Mouse (Mus musculus): Measurements from ENCODE around the gene Shc3. TPM values are rescaled to one million over a fixed set of nuclear protein-coding genes. Genes with fewer than 3 reads are reported as not detected.

Gene Shc3
- total and polyA plus RNA-seq, 3 experiments = 0.15 to 0.40 TPM; not detected in 1

DNA sequence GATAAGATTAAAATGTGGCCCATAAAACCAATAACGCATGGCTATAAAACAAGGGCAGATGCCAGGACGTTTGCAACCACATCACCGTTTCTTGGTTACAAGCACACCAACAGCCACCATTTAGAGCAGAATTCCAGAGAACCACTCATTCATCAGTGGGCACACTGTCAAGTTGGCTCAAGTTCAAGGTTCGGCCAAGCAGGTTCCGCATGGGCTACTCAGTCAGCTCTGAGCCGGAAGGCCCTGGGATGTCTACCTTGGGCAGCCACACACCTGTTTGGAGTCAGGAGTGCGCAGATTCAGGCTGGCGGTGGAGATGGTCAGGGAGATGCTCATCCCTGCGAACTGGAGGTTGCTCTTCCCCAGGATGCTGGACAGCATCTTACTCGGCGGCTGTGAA, 89.4 kb downstream of the Shc3 start:
- no peak for DNase-seq (ENCODE audit: extremely low read depth)
- no peak overlapping the region for H3K9ac ChIP-seq (ENCODE audit: insufficient read depth, low read depth)
- in situ Hi-C loops (cut with MboI; ENCODE audit: low pct_ligation_motif_present, low pct_unique_long_range_greater_than_20kb, low sequenced_read_pairs) (no loop called here), dilution Hi-C loops (cut with MboI; ENCODE audit: extremely low pct_ligation_motif_present, extremely low pct_unique_long_range_greater_than_20kb, low sequenced_read_pairs) (no loop called here)
- H3K4me3 ChIP-seq (replicated peaks in 1 of 3; ENCODE audit: low read depth in 2 of 3, low read length in 2 of 3, poor library complexity in 1 of 3) = no peak overlapping the region
- H3K4me1 ChIP-seq (ENCODE audit: control insufficient read depth in 1 of 2, insufficient read depth in 2 of 2) = no peaks in the 10 kb centered on the region
- TF ChIP-seq MAX (IDR thresholded peaks at IDR 0.05; ENCODE audit: low read length) (no peak), JUN (IDR thresholded peaks at IDR 0.05; ENCODE audit: insufficient read depth, low read depth, low read length) (no peak), ZC3H11A (IDR thresholded peaks at IDR 0.05; ENCODE audit: low read depth, low read length) (no peak), KAT2A (IDR thresholded peaks at IDR 0.05; ENCODE audit: insufficient replicate concordance, low read length) (no peak), MYC (IDR thresholded peaks at IDR 0.05; ENCODE audit: low read depth, low read length) (no peak)
- no peaks in the 10 kb centered on the region for H3K36me3 ChIP-seq (replicated peaks in 1 of 2; ENCODE audit: control insufficient read depth in 1 of 2, insufficient read depth in 1 of 2, low read length in 1 of 2)
- no peak overlapping the region for H3K4me2 ChIP-seq (ENCODE audit: insufficient read depth, low read depth, poor library complexity, severe bottlenecking)
- H3K79me2 ChIP-seq (replicated peaks; ENCODE audit: control insufficient read depth, extremely low read depth, insufficient read depth, poor library complexity, severe bottlenecking) = no peaks in the 10 kb centered on the region
- H3K27ac ChIP-seq (ENCODE audit: insufficient read depth, low read depth) = no peak overlapping the region
- no peaks in the 10 kb centered on the region for H3K9me3 ChIP-seq (replicated peaks; ENCODE audit: low read length)
- H3K27me3 ChIP-seq (replicated peaks) = no peaks in the 10 kb centered on the region

- in situ Hi-C loops (cut with MboI; ENCODE audit: low pct_ligation_motif_present, low pct_unique_long_range_greater_than_20kb, low sequenced_read_pairs) (no loop called here), dilution Hi-C loops (cut with MboI; ENCODE audit: extremely low pct_ligation_motif_present, extremely low pct_unique_long_range_greater_than_20kb, low sequenced_read_pairs) (no loop called here)
- TF ChIP-seq USF1 (IDR thresholded peaks at IDR 0.05; ENCODE audit: low read depth, low read length) (no peak), MAFK (IDR thresholded peaks at IDR 0.05; ENCODE audit: insufficient replicate concordance, low read length) (peak; percentile 74), RCOR1 (conservative IDR thresholded peaks at IDR 0.05; ENCODE audit: low read depth, low read length) (no peak), MEF2A (IDR thresholded peaks at IDR 0.05; ENCODE audit: borderline replicate concordance, low read depth, low read length) (no peak)
- DNase-seq (ENCODE audit: extremely low read depth) = no peak
- no peak overlapping the region for H3K4me3 ChIP-seq (replicated peaks in 1 of 3; ENCODE audit: low read depth in 2 of 3, low read length in 2 of 3, poor library complexity in 1 of 3)
- no peak overlapping the region for H3K27ac ChIP-seq (ENCODE audit: insufficient read depth, low read depth)
- H3K9me3 ChIP-seq (replicated peaks; ENCODE audit: low read length) = no peaks in the 10 kb centered on the region
- H3K9ac ChIP-seq (ENCODE audit: insufficient read depth, low read depth) = no peak overlapping the region
- no peaks in the 10 kb centered on the region for H3K79me2 ChIP-seq (replicated peaks; ENCODE audit: control insufficient read depth, extremely low read depth, insufficient read depth, poor library complexity, severe bottlenecking)
- no peaks in the 10 kb centered on the region for H3K27me3 ChIP-seq (replicated peaks)
- no peak overlapping the region for H3K4me2 ChIP-seq (ENCODE audit: insufficient read depth, low read depth, poor library complexity, severe bottlenecking)
- no peaks in the 10 kb centered on the region for H3K36me3 ChIP-seq (replicated peaks in 1 of 2; ENCODE audit: control insufficient read depth in 1 of 2, insufficient read depth in 1 of 2, low read length in 1 of 2)
- peaks cover 0 to 3% of the 10 kb centered on the region in 2 experiments; a peak in 1 of 4 replicates for H3K4me1 ChIP-seq (ENCODE audit: control insufficient read depth in 1 of 2, insufficient read depth in 2 of 2)
Observed at GRCm38 (mm10) chr13:51476991-51477390, 92.2 kb downstream of the Shc3 start.

- TF ChIP-seq ZNF384 (IDR thresholded peaks at IDR 0.05; ENCODE audit: low read depth, low read length) (0 out of 2 replicates have a peak, but pooled peaks have one; percentile 20), E2F4 (IDR thresholded peaks at IDR 0.05; ENCODE audit: insufficient replicate concordance, low read depth, low read length) (no peak)
- Histone ChIP-seq H3K79me2 (replicated peaks; ENCODE audit: control insufficient read depth, extremely low read depth, insufficient read depth, poor library complexity, severe bottlenecking) (no peaks in the 10 kb centered on the region), H3K9me3 (replicated peaks; ENCODE audit: low read length) (no peaks in the 10 kb centered on the region), H3K4me2 (ENCODE audit: insufficient read depth, low read depth, poor library complexity, severe bottlenecking) (no peak overlapping the region), H3K27me3 (replicated peaks) (no peaks in the 10 kb centered on the region), H3K4me3 (replicated peaks in 1 of 3; ENCODE audit: low read depth in 2 of 3, low read length in 2 of 3, poor library complexity in 1 of 3) (no peak overlapping the region), H3K9ac (ENCODE audit: insufficient read depth, low read depth) (no peak overlapping the region), H3K4me1 (ENCODE audit: control insufficient read depth in 1 of 2, insufficient read depth in 2 of 2) (peaks cover 4 to 6% of the 10 kb centered on the region in 2 experiments; a peak in 2 of 4 replicates), H3K36me3 (replicated peaks in 1 of 2; ENCODE audit: control insufficient read depth in 1 of 2, insufficient read depth in 1 of 2, low read length in 1 of 2) (no peaks in the 10 kb centered on the region), H3K27ac (ENCODE audit: insufficient read depth, low read depth) (no peak overlapping the region)
- dilution Hi-C loops (cut with MboI; ENCODE audit: extremely low pct_ligation_motif_present, extremely low pct_unique_long_range_greater_than_20kb, low sequenced_read_pairs) = no loop called here
- DNase-seq (ENCODE audit: extremely low read depth) = no peak
- in situ Hi-C loops (cut with MboI; ENCODE audit: low pct_ligation_motif_present, low pct_unique_long_range_greater_than_20kb, low sequenced_read_pairs) = loop anchor here (25.0 kb wide), 1 partner anchor 144 kb away; no protein-coding TSS in a partner anchor
Observed at GRCm38 (mm10) chr13:51468697-51469250, 100.4 kb downstream of the Shc3 start.

Data from CH12.LX (cell line).